Mouse (Mus musculus): ENCODE data around the gene Plbd2. TPM values are rescaled to one million over a fixed set of nuclear protein-coding genes. Genes with fewer than 3 reads are reported as not detected.

Gene Plbd2
- polyA plus RNA-seq, 1 experiment from 2014 or later, result 30.9 TPM

DNA sequence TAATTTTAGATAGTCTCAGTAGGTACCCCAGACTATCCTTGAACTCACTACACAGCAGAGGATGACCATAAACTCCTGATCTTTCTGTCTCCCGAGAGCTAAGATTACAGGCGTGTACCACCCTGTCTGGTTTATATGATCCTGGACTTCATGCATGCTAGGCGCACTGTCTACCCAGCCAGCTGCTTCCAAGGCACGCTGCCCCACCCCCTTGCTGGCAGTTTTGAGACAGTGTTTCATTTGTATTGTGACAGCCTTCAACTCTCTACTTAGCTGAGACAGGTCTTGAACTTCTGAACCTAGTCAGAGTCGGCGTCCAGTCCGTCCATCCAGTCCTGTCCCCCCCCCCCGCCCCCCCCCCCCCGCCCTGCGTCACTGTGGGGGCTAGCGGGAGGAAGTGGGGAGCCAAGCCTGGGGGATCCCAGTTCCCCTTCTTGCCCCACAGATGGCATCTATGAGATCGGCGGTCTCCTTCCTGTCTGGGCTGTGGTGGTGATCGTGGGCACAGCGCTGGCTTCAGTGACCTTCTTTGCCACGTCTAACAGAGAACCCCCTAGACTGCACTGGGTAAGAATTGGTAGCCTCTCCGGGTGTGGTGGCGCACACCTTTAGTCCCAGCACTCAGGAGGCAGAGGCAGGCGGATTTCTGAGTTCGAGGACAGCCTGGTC, 24.0 kb upstream of the Plbd2 start:
- Histone ChIP-seq H3K4me1 (ENCODE audit: control insufficient read depth, insufficient read depth, low read length) (no peaks in the 10 kb centered on the region), H3K9me3 (ENCODE audit: control insufficient read depth, low read length) (no peaks in the 10 kb centered on the region), H3K27ac (ENCODE audit: low read depth, low read length) (no peak overlapping the region), H3K27me3 (ENCODE audit: control insufficient read depth, insufficient read depth, low read length) (no peaks in the 10 kb centered on the region), H3K9ac (replicated peaks; ENCODE audit: low read depth, low read length) (no peak overlapping the region), H3K4me3 (ENCODE audit: low read depth, low read length) (no peak overlapping the region), H3K36me3 (ENCODE audit: control insufficient read depth, insufficient read depth, low read length) (no peaks in the 10 kb centered on the region), H3K4me2 (ENCODE audit: low read depth, low read length) (no peak overlapping the region)
- ATAC-seq (ENCODE audit: low read depth), result no peak
- 89% methylated on average over 17 of the region's 20 CpGs for WGBS

DNA sequence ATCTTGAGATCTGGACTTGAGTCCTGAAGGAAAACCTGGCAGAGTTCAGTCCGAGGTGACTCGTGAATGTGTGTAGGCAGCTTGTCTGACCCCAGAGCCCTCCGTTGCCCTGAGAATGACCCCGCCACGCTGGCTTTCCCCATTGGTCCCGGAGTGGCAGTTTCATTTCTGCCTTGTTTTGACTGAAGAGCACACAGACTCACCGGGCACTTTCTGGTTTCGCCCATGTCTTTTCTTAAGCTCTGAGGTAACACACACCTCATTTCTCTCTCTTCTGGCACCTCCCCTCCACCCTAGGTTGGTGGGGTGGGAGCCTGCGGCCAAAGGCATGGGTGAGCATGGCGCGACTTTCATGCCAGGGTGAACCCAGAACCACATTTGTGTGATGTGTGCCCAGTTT, 22.9 kb upstream of the Plbd2 start:
- no peaks in the 10 kb centered on the region for H3K4me1 ChIP-seq (ENCODE audit: control insufficient read depth, insufficient read depth, low read length)
- no peak for ATAC-seq (ENCODE audit: low read depth)
- H3K27ac ChIP-seq (ENCODE audit: low read depth, low read length), result no peak overlapping the region
- 67% methylated on average over 11 of the region's 11 CpGs for WGBS
- H3K4me3 ChIP-seq (ENCODE audit: low read depth, low read length), result no peak overlapping the region
- no peaks in the 10 kb centered on the region for H3K27me3 ChIP-seq (ENCODE audit: control insufficient read depth, insufficient read depth, low read length)
- H3K36me3 ChIP-seq (ENCODE audit: control insufficient read depth, insufficient read depth, low read length), result no peaks in the 10 kb centered on the region
- no peak overlapping the region for H3K4me2 ChIP-seq (ENCODE audit: low read depth, low read length)
- H3K9me3 ChIP-seq (ENCODE audit: control insufficient read depth, low read length), result no peaks in the 10 kb centered on the region
- no peak overlapping the region for H3K9ac ChIP-seq (replicated peaks; ENCODE audit: low read depth, low read length)

DNA sequence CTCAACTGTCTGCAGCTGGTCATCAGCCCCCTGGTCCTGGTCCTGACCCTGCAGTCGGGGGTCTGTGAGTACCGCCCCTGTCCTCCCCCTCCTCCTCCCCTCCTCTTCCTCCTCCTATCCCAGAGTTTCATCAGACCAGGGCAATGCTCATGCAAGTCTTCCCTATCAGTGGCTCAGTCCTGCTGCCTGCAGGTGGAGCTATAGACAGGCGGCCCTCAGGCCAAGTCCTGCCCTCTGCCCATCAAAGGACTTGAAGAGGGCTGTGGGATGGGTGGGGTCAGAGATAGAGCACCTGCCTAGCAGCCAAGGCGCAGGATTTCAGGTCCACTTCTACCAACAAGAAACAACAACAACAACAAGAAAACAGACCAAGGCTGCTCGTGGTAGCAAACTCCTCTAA, 22.3 kb upstream of the Plbd2 start:
- no peak for ATAC-seq (ENCODE audit: low read depth)
- H3K27ac ChIP-seq (ENCODE audit: low read depth, low read length), result no peak overlapping the region

DNA sequence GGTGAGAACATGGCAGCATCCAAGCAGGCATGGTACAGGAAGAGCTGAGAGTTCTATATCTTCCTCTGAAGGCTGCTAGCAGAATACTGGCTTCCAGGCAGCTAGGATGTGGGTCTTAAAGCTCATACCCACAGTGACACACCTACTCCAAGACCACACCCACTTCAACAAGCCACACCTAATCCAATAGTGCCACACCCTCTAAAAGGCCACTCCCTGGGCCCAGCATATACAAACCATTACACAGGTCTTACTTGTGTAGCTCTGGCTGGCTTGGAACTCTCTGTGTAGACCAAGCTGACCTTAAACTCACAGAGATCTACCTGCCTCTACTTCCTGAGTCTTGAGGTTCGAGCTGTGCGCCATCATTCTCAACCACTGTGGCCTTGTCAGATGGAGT, 21.3 kb upstream of the Plbd2 start:
- WGBS, result 87% methylated on average over 2 of the region's 2 CpGs

More for the DNA sequence above, 22.3 kb upstream of the Plbd2 start:
- no peaks in the 10 kb centered on the region for H3K9me3 ChIP-seq (ENCODE audit: control insufficient read depth, low read length)
- no peak overlapping the region for H3K4me2 ChIP-seq (ENCODE audit: low read depth, low read length)
- no peaks in the 10 kb centered on the region for H3K36me3 ChIP-seq (ENCODE audit: control insufficient read depth, insufficient read depth, low read length)
- H3K4me3 ChIP-seq (ENCODE audit: low read depth, low read length), result no peak overlapping the region
- no peaks in the 10 kb centered on the region for H3K27me3 ChIP-seq (ENCODE audit: control insufficient read depth, insufficient read depth, low read length)
- no peaks in the 10 kb centered on the region for H3K4me1 ChIP-seq (ENCODE audit: control insufficient read depth, insufficient read depth, low read length)
- WGBS, result 31% methylated on average over 5 of the region's 5 CpGs
- no peak overlapping the region for H3K9ac ChIP-seq (replicated peaks; ENCODE audit: low read depth, low read length)

DNA sequence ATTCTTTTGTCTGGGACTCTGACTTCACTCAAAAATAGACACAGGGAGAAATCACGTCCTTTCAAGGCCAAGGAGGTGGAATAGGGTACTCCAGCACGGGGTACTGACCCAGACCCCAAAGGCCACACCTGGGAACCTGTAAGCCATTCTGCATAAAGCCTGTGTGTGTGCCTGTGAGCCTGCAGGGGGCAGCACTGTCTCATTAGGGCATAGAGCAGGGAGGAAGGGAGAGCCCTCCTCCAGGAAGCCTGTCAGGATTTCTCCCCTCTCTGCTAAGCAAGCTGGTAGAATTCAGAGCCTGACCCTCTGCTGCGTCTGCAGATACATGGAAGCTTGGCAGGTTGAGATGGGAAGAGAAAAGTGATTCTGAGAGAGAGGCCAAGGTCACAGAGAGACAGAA, 19.2 kb upstream of the Plbd2 start:
- Histone ChIP-seq H3K27me3 (ENCODE audit: control insufficient read depth, insufficient read depth, low read length) (no peaks in the 10 kb centered on the region), H3K9ac (replicated peaks; ENCODE audit: low read depth, low read length) (no peak overlapping the region), H3K4me2 (ENCODE audit: low read depth, low read length) (no peak overlapping the region), H3K4me1 (ENCODE audit: control insufficient read depth, insufficient read depth, low read length) (no peaks in the 10 kb centered on the region), H3K9me3 (ENCODE audit: control insufficient read depth, low read length) (no peaks in the 10 kb centered on the region), H3K36me3 (ENCODE audit: control insufficient read depth, insufficient read depth, low read length) (no peaks in the 10 kb centered on the region), H3K4me3 (ENCODE audit: low read depth, low read length) (no peak overlapping the region), H3K27ac (ENCODE audit: low read depth, low read length) (no peak overlapping the region)
- ATAC-seq (ENCODE audit: low read depth), result no peak
- 77% methylated on average over 3 of the region's 3 CpGs for WGBS

More for the DNA sequence above, 21.3 kb upstream of the Plbd2 start:
- no peak for ATAC-seq (ENCODE audit: low read depth)
- Histone ChIP-seq H3K4me1 (ENCODE audit: control insufficient read depth, insufficient read depth, low read length) (no peaks in the 10 kb centered on the region), H3K27me3 (ENCODE audit: control insufficient read depth, insufficient read depth, low read length) (no peaks in the 10 kb centered on the region), H3K9me3 (ENCODE audit: control insufficient read depth, low read length) (no peaks in the 10 kb centered on the region), H3K4me3 (ENCODE audit: low read depth, low read length) (no peak overlapping the region), H3K27ac (ENCODE audit: low read depth, low read length) (no peak overlapping the region), H3K9ac (replicated peaks; ENCODE audit: low read depth, low read length) (no peak overlapping the region), H3K4me2 (ENCODE audit: low read depth, low read length) (no peak overlapping the region), H3K36me3 (ENCODE audit: control insufficient read depth, insufficient read depth, low read length) (no peaks in the 10 kb centered on the region)

DNA sequence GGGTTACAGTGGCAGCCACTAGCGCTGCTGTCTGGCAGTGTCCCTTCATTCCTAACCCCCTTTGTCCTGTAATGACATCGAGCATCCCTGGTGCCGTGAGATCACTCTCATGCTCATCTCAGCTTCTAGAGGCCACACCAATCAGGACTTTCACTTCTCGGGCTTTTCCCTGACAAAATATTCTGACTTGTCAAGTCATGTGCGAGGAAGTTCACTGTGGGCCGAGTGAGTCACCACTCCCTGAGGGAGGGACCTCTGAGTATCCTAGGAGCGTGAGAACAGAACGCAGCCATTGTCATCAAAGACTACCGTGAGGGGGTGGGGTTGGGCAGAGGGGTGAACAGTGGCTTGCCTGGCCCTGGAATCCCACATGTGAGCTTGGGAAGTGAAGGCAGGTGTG, 14.1 kb upstream of the Plbd2 start:
- H3K9ac ChIP-seq (replicated peaks; ENCODE audit: low read depth, low read length), result no peak overlapping the region
- no peak for ATAC-seq (ENCODE audit: low read depth)
- no peak overlapping the region for H3K27ac ChIP-seq (ENCODE audit: low read depth, low read length)
- H3K4me1 ChIP-seq (ENCODE audit: control insufficient read depth, insufficient read depth, low read length), result no peaks in the 10 kb centered on the region
- 39% methylated on average over 9 of the region's 9 CpGs for WGBS
- no peak overlapping the region for H3K4me2 ChIP-seq (ENCODE audit: low read depth, low read length)
- no peaks in the 10 kb centered on the region for H3K36me3 ChIP-seq (ENCODE audit: control insufficient read depth, insufficient read depth, low read length)
- no peak overlapping the region for H3K4me3 ChIP-seq (ENCODE audit: low read depth, low read length)
- H3K9me3 ChIP-seq (ENCODE audit: control insufficient read depth, low read length), result no peaks in the 10 kb centered on the region
- H3K27me3 ChIP-seq (ENCODE audit: control insufficient read depth, insufficient read depth, low read length), result no peaks in the 10 kb centered on the region

DNA sequence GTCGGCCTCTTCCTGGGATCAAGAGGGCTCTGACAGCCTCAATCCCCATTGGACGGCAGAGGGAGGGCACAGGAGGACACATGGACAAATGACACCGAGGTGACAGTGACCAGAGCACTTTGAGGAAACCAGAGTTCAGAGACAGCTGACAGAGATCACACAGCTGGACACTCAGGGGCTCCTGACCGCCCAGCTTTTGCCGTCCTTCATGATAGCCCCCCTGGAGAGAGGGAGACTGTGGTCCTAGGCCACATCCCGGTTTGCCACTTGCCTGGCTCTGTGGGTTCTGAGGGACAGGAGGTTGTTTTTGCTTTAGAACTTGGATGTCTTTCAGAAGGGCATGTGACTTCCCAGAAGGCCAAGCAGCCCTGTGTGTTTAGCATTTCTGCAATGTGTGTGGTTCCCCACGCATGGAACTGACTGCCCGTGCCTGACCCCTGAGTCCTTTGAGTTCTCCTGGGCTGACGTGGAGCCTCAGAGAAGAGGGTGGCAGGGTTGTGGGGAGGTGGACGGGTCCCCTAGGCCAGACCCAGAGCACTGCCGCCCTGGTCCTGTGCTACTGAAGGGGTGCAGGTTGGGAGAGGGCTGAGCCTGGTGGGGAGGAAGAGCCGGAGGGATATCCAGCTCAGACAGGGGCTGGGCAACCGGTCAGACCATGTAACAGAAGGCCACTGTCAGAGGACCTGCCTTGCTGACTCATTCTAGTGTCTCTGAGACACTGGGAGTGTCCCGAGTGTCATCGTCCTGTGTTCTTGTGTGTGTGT, 13.0 kb upstream of the Plbd2 start:
- H3K4me2 ChIP-seq (ENCODE audit: low read depth, low read length), result no peak overlapping the region
- H3K9me3 ChIP-seq (ENCODE audit: control insufficient read depth, low read length), result no peaks in the 10 kb centered on the region
- no peak overlapping the region for H3K9ac ChIP-seq (replicated peaks; ENCODE audit: low read depth, low read length)
- no peak overlapping the region for H3K4me3 ChIP-seq (ENCODE audit: low read depth, low read length)
- H3K27ac ChIP-seq (ENCODE audit: low read depth, low read length), result no peak overlapping the region
- ATAC-seq (ENCODE audit: low read depth), result no peak
- 63% methylated on average over 15 of the region's 15 CpGs for WGBS
- H3K36me3 ChIP-seq (ENCODE audit: control insufficient read depth, insufficient read depth, low read length), result no peaks in the 10 kb centered on the region
- no peaks in the 10 kb centered on the region for H3K27me3 ChIP-seq (ENCODE audit: control insufficient read depth, insufficient read depth, low read length)
- no peaks in the 10 kb centered on the region for H3K4me1 ChIP-seq (ENCODE audit: control insufficient read depth, insufficient read depth, low read length)

DNA sequence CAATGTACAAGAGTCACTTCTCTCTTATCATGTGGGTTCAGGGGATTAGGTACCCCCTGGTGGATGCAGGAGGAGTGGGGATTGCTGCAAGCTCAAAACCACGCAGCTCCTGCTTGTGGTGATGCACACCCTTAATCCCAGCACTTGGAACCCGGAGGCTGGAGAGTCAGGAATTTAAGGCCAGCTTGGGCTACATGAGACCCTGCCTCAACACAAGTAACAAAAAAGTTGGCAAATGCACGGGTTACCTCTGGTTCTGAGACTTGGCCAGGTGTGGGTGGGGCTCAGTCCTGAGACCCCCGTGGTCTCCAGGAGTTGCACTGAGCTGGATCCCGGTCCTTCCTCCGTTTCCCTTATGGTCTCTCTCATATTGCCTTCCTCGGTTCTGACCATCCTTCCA, 12.0 kb upstream of the Plbd2 start:
- H3K4me2 ChIP-seq (ENCODE audit: low read depth, low read length), result no peak overlapping the region
- no peak for ATAC-seq (ENCODE audit: low read depth)
- H3K4me3 ChIP-seq (ENCODE audit: low read depth, low read length), result no peak overlapping the region
- H3K4me1 ChIP-seq (ENCODE audit: control insufficient read depth, insufficient read depth, low read length), result 0 out of 2 replicates have a peak, but pooled peaks cover 4% of the 10 kb centered on the region
- H3K9ac ChIP-seq (replicated peaks; ENCODE audit: low read depth, low read length), result no peak overlapping the region
- H3K9me3 ChIP-seq (ENCODE audit: control insufficient read depth, low read length), result no peaks in the 10 kb centered on the region
- 81% methylated on average over 7 of the region's 7 CpGs for WGBS
- H3K27ac ChIP-seq (ENCODE audit: low read depth, low read length), result no peak overlapping the region
- H3K27me3 ChIP-seq (ENCODE audit: control insufficient read depth, insufficient read depth, low read length), result no peaks in the 10 kb centered on the region
- no peaks in the 10 kb centered on the region for H3K36me3 ChIP-seq (ENCODE audit: control insufficient read depth, insufficient read depth, low read length)

DNA sequence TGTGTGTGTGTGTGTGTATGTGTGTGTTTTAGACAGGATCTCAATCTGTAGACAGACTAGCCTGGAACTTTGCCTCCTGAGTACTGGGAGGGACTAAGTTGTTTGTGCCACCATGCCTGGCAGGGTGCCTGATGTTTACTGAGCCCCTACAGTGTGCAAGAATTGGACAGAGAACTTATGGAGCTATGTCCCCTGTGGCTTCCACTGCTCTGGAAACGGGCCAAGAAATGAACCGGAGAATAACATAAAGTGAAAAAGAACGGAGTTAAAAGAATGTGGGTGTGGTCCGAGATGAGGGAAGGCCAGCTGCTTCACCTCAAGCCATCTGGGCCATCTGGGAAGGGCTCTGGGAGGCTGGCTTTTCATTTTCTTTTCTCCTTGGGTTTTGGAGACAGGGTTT, 11.3 kb upstream of the Plbd2 start:
- no peak overlapping the region for H3K27ac ChIP-seq (ENCODE audit: low read depth, low read length)

More for the DNA sequence above, 11.3 kb upstream of the Plbd2 start:
- no peak for ATAC-seq (ENCODE audit: low read depth)
- Histone ChIP-seq H3K4me3 (ENCODE audit: low read depth, low read length) (no peak overlapping the region), H3K36me3 (ENCODE audit: control insufficient read depth, insufficient read depth, low read length) (no peaks in the 10 kb centered on the region), H3K27me3 (ENCODE audit: control insufficient read depth, insufficient read depth, low read length) (no peaks in the 10 kb centered on the region), H3K4me2 (ENCODE audit: low read depth, low read length) (no peak overlapping the region), H3K4me1 (ENCODE audit: control insufficient read depth, insufficient read depth, low read length) (0 out of 2 replicates have a peak, but pooled peaks cover 4% of the 10 kb centered on the region), H3K9ac (replicated peaks; ENCODE audit: low read depth, low read length) (no peak overlapping the region), H3K9me3 (ENCODE audit: control insufficient read depth, low read length) (no peaks in the 10 kb centered on the region)
- 13% methylated on average over 4 of the region's 4 CpGs for WGBS

All from neural tube, embryonic 14.5 days (tissue).